Mouse (Mus musculus): ENCODE measurements around the gene Rad51b. TPM values are rescaled to one million over a fixed set of nuclear protein-coding genes. Genes with fewer than 3 reads are reported as not detected.

The Rad51b gene
- polyA plus RNA-seq, 1 experiment from 2014 or later = 9.0 TPM

- Histone ChIP-seq H3K9ac (no peak overlapping the region), H3K4me2 (no peak overlapping the region), H3K27me3 (no peaks in the 10 kb centered on the region), H3K9me3 (no peaks in the 10 kb centered on the region), H3K27ac (no peak overlapping the region), H3K4me3 (no peak overlapping the region), H3K4me1 (peaks cover 12% of the 10 kb centered on the region), H3K36me3 (peaks cover 9% of the 10 kb centered on the region)
- WGBS = 59% methylated on average over 4 of the region's 4 CpGs
- ATAC-seq (ENCODE audit: borderline replicate concordance, extremely low read depth, low FRiP score, low TSS enrichment) = no peak
These were observed 34.6 kb downstream of the Rad51b start for GRCm38 (mm10) chr12:79331722-79332121.

- peaks cover 8% of the 10 kb centered on the region for H3K36me3 ChIP-seq
- WGBS = 80% methylated on average over 8 of the region's 8 CpGs
- no peak overlapping the region for H3K27ac ChIP-seq
- H3K27me3 ChIP-seq = no peaks in the 10 kb centered on the region
- no peak overlapping the region for H3K4me3 ChIP-seq
- H3K4me1 ChIP-seq = no peaks in the 10 kb centered on the region; the same call in 1 of the 2 replicates
- ATAC-seq (ENCODE audit: borderline replicate concordance, extremely low read depth, low FRiP score, low TSS enrichment) = no peak
- no peak overlapping the region for H3K9ac ChIP-seq
- no peak overlapping the region for H3K4me2 ChIP-seq
- H3K9me3 ChIP-seq = no peaks in the 10 kb centered on the region
These were observed 41.7 kb downstream of the Rad51b start for GRCm38 (mm10) chr12:79338791-79339190.

GRCm38 (mm10) chr12:79340513-79340912 lies 43.4 kb downstream of the Rad51b start:
- Histone ChIP-seq H3K9ac (no peak overlapping the region), H3K4me3 (no peak overlapping the region), H3K9me3 (no peaks in the 10 kb centered on the region), H3K36me3 (no peaks in the 10 kb centered on the region), H3K27me3 (no peaks in the 10 kb centered on the region), H3K27ac (0 out of 2 replicates have a peak overlapping the region, but pooled peaks have one; percentile 15), H3K4me1 (no peaks in the 10 kb centered on the region; the same call in 1 of the 2 replicates), H3K4me2 (no peak overlapping the region)
- 62% methylated on average over 6 of the region's 6 CpGs for WGBS
- ATAC-seq (ENCODE audit: borderline replicate concordance, extremely low read depth, low FRiP score, low TSS enrichment) = peak; percentile 31; the same call in 1 of the 2 replicates

DNA sequence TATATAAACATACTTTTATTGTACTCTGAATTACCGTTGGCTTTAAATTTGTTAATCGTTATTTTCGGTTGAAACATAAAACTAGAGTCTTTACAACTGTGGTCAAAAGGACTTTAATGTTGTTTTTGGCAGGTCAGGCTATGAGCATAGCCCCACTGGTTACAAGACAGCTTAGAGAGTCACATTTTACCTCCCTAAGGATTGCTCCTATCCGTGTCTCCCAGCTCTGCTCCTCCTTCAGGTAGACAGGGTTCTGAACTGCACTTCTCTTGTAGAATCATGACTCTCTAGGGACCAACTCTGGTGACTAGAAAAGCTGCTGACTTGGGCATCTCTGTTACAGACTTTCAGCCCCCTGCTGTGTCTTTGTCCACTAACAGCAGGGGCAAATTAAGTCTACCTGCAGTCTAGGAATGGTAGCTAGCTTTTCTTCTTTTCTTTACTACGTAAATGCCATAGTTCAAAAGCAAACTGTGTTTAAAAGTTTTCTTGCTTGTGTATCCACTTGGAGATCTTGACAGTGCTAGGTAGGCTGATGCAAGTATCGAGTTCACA lies 44.3 kb downstream of the Rad51b start:
- Histone ChIP-seq H3K27ac (no peak overlapping the region), H3K4me3 (no peak overlapping the region), H3K9ac (no peak overlapping the region), H3K27me3 (no peaks in the 10 kb centered on the region), H3K9me3 (no peaks in the 10 kb centered on the region), H3K4me1 (peaks cover 5% of the 10 kb centered on the region), H3K36me3 (no peaks in the 10 kb centered on the region), H3K4me2 (no peak overlapping the region)
- ATAC-seq (ENCODE audit: borderline replicate concordance, extremely low read depth, low FRiP score, low TSS enrichment) = no peak
- WGBS = 69% methylated on average over 6 of the region's 6 CpGs

GRCm38 (mm10) chr12:79346198-79346733 lies 49.2 kb downstream of the Rad51b start:
- Histone ChIP-seq H3K4me1 (peaks cover 25% of the 10 kb centered on the region), H3K27ac (peak overlapping the region; percentile 53), H3K4me3 (no peak overlapping the region), H3K4me2 (no peak overlapping the region), H3K9ac (no peak overlapping the region), H3K27me3 (no peaks in the 10 kb centered on the region), H3K36me3 (no peaks in the 10 kb centered on the region), H3K9me3 (no peaks in the 10 kb centered on the region)
- no peak for ATAC-seq (ENCODE audit: borderline replicate concordance, extremely low read depth, low FRiP score, low TSS enrichment)
- WGBS = 56% methylated on average over 5 of the region's 5 CpGs

DNA sequence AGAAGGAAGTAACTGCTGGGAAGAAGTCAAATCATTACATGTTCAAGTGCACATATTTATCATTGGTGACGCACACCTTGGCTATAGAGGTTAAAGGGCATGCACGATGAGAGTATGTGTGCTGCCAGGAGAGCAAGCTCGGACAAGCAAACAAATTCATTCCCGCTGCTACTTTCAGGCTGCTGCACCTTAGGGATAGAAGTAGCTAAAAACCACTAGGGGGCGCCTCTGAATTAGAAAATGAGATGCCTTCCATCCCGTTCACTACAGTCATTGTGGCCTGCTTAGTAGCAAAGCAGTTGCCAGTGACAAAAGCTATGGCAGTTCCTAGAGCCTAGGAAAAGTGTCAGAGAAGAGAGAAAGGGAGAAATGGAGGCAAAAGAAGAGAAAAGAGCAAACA lies 50.6 kb downstream of the Rad51b start:
- Histone ChIP-seq H3K4me1 (peaks cover 34% of the 10 kb centered on the region), H3K27ac (0 out of 2 replicates have a peak overlapping the region, but pooled peaks have one; percentile 22), H3K27me3 (no peaks in the 10 kb centered on the region), H3K36me3 (no peaks in the 10 kb centered on the region), H3K4me2 (no peak overlapping the region), H3K4me3 (no peak overlapping the region), H3K9me3 (no peaks in the 10 kb centered on the region), H3K9ac (no peak overlapping the region)
- 8% methylated on average over 6 of the region's 6 CpGs for WGBS
- ATAC-seq (ENCODE audit: borderline replicate concordance, extremely low read depth, low FRiP score, low TSS enrichment) = no peak; the same call in 1 of the 2 replicates

DNA sequence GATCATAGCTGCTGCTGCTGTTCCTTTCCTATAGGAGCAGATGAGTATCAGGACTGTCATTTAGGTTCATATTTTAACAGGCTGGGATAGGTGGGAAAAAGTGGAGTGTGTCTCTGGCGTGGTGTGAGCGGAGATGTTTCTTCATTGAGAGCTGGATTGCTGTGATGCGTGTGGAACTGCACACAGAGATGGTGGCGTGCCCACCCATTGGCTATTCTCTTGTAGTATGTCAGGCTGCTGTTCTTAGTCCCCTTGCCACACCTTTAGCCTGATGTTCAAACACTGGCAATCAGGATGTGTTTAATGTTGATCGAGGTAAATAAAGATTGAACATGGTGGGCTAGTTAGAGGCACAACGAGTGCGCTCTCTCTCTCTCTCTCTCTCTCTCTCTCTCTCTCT lies 54.4 kb downstream of the Rad51b start:
- no peaks in the 10 kb centered on the region for H3K27me3 ChIP-seq
- 81% methylated on average over 7 of the region's 7 CpGs for WGBS
- H3K4me2 ChIP-seq = no peak overlapping the region
- H3K9ac ChIP-seq = no peak overlapping the region
- H3K27ac ChIP-seq = no peak overlapping the region
- no peaks in the 10 kb centered on the region for H3K9me3 ChIP-seq
- no peaks in the 10 kb centered on the region for H3K36me3 ChIP-seq
- H3K4me1 ChIP-seq = peaks cover 52% of the 10 kb centered on the region
- no peak overlapping the region for H3K4me3 ChIP-seq
- ATAC-seq (ENCODE audit: borderline replicate concordance, extremely low read depth, low FRiP score, low TSS enrichment) = no peak

GRCm38 (mm10) chr12:79352086-79352741 lies 55.1 kb downstream of the Rad51b start:
- H3K27ac ChIP-seq = no peak overlapping the region
- H3K9me3 ChIP-seq = no peaks in the 10 kb centered on the region
- no peak overlapping the region for H3K9ac ChIP-seq
- H3K36me3 ChIP-seq = no peaks in the 10 kb centered on the region
- H3K27me3 ChIP-seq = no peaks in the 10 kb centered on the region
- no peak for ATAC-seq (ENCODE audit: borderline replicate concordance, extremely low read depth, low FRiP score, low TSS enrichment)
- H3K4me2 ChIP-seq = no peak overlapping the region
- H3K4me1 ChIP-seq = peaks cover 50% of the 10 kb centered on the region
- WGBS = 55% methylated on average over 3 of the region's 3 CpGs
- no peak overlapping the region for H3K4me3 ChIP-seq

- ATAC-seq (ENCODE audit: borderline replicate concordance, extremely low read depth, low FRiP score, low TSS enrichment) = no peak
- no peak overlapping the region for H3K4me3 ChIP-seq
- H3K9ac ChIP-seq = no peak overlapping the region
- peaks cover 46% of the 10 kb centered on the region for H3K4me1 ChIP-seq
- WGBS = 14% methylated on average over 3 of the region's 3 CpGs
- no peak overlapping the region for H3K27ac ChIP-seq
- no peak overlapping the region for H3K4me2 ChIP-seq
- H3K9me3 ChIP-seq = no peaks in the 10 kb centered on the region
- H3K36me3 ChIP-seq = no peaks in the 10 kb centered on the region
- no peaks in the 10 kb centered on the region for H3K27me3 ChIP-seq
These were observed 55.6 kb downstream of the Rad51b start for GRCm38 (mm10) chr12:79352742-79353114.

- H3K9me3 ChIP-seq = no peaks in the 10 kb centered on the region
- H3K27ac ChIP-seq = no peak overlapping the region
- H3K4me3 ChIP-seq = no peak overlapping the region
- H3K27me3 ChIP-seq = no peaks in the 10 kb centered on the region
- no peak for ATAC-seq (ENCODE audit: borderline replicate concordance, extremely low read depth, low FRiP score, low TSS enrichment)
- H3K4me1 ChIP-seq = peaks cover 42% of the 10 kb centered on the region
- H3K36me3 ChIP-seq = no peaks in the 10 kb centered on the region
- H3K4me2 ChIP-seq = no peak overlapping the region
- 55% methylated on average over 5 of the region's 5 CpGs for WGBS
- H3K9ac ChIP-seq = no peak overlapping the region
These were observed 56.3 kb downstream of the Rad51b start for GRCm38 (mm10) chr12:79353356-79353755.

DNA sequence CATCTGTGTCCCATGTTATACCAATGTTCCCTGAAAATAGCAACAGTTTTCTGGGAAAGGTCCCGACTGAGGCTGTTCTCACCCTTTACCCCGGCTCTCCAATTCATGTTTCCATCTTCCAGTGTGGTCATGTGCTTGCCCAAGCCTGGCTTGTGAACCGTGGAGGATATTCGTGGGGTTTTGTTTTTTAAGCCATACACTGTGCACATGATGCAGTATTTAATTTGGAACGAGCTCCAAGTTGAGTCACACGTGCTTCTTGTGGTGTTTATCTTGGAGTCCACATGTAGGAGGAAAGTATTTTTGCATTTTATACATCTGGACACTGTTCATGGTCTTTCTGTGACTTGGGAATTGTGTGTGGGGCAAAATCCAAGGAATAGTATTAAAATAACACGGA lies 57.5 kb downstream of the Rad51b start:
- ATAC-seq (ENCODE audit: borderline replicate concordance, extremely low read depth, low FRiP score, low TSS enrichment) = no peak
- Histone ChIP-seq H3K9ac (no peak overlapping the region), H3K4me3 (no peak overlapping the region), H3K4me1 (peaks cover 42% of the 10 kb centered on the region), H3K36me3 (no peaks in the 10 kb centered on the region), H3K27ac (peak overlapping the region; percentile 51; the same call in 1 of the 2 replicates), H3K9me3 (no peaks in the 10 kb centered on the region), H3K4me2 (no peak overlapping the region), H3K27me3 (no peaks in the 10 kb centered on the region)
- WGBS = 40% methylated on average over 7 of the region's 7 CpGs

GRCm38 (mm10) chr12:79356138-79356537 lies 59.1 kb downstream of the Rad51b start:
- WGBS = 56% methylated on average over 4 of the region's 4 CpGs
- H3K9ac ChIP-seq = no peak overlapping the region
- H3K4me2 ChIP-seq = no peak overlapping the region
- peak overlapping the region; percentile 51 for H3K27ac ChIP-seq
- peak; percentile 69; the same call in 1 of the 2 replicates for ATAC-seq (ENCODE audit: borderline replicate concordance, extremely low read depth, low FRiP score, low TSS enrichment)
- H3K27me3 ChIP-seq = no peaks in the 10 kb centered on the region
- H3K9me3 ChIP-seq = no peaks in the 10 kb centered on the region
- no peak overlapping the region for H3K4me3 ChIP-seq
- H3K36me3 ChIP-seq = no peaks in the 10 kb centered on the region
- H3K4me1 ChIP-seq = peaks cover 38% of the 10 kb centered on the region
